Mouse (Mus musculus): ENCODE data around the gene Lhfpl2. TPM values are rescaled to one million over a fixed set of nuclear protein-coding genes. Genes with fewer than 3 reads are reported as not detected.

Gene Lhfpl2
- polyA plus RNA-seq, 1 experiment from 2014 or later: 51.5 TPM

GRCm38 (mm10) chr13:94084220-94085126 lies 26.9 kb downstream of the Lhfpl2 start:
- Histone ChIP-seq H3K4me3 (replicated peaks; ENCODE audit: low read depth, low read length) (0 out of 2 replicates have a peak overlapping the region, but pooled peaks have one; percentile 2), H3K4me2 (ENCODE audit: low read length) (peak overlapping the region; percentile 34), H3K36me3 (ENCODE audit: insufficient read depth, low read length) (no peaks in the 10 kb centered on the region), H3K9me3 (replicated peaks; ENCODE audit: low read length) (no peaks in the 10 kb centered on the region), H3K9ac (ENCODE audit: low read depth, low read length) (no peak overlapping the region), H3K27ac (no peak overlapping the region), H3K27me3 (ENCODE audit: insufficient read depth, low read length) (no peaks in the 10 kb centered on the region), H3K4me1 (replicated peaks; ENCODE audit: insufficient read depth, low read length) (peaks cover 13% of the 10 kb centered on the region)
- no peak for TF ChIP-seq CTCF (IDR thresholded peaks at IDR 0.05; ENCODE audit: low read depth)
- ATAC-seq (replicated peaks; ENCODE audit: low FRiP score, low read depth): no peak
- no peak for DNase-seq (ENCODE audit: low spot score)
- WGBS: 57% methylated on average over 15 of the region's 15 CpGs

GRCm38 (mm10) chr13:94086090-94086808 lies 28.7 kb downstream of the Lhfpl2 start:
- Histone ChIP-seq H3K4me3 (replicated peaks; ENCODE audit: low read depth, low read length) (no peak overlapping the region), H3K9ac (ENCODE audit: low read depth, low read length) (no peak overlapping the region), H3K4me2 (ENCODE audit: low read length) (no peak overlapping the region), H3K9me3 (replicated peaks; ENCODE audit: low read length) (no peaks in the 10 kb centered on the region), H3K27me3 (ENCODE audit: insufficient read depth, low read length) (no peaks in the 10 kb centered on the region), H3K36me3 (ENCODE audit: insufficient read depth, low read length) (no peaks in the 10 kb centered on the region), H3K4me1 (replicated peaks; ENCODE audit: insufficient read depth, low read length) (peaks cover 24% of the 10 kb centered on the region), H3K27ac (no peak overlapping the region)
- WGBS: 86% methylated on average over 12 of the region's 12 CpGs
- TF ChIP-seq CTCF (IDR thresholded peaks at IDR 0.05; ENCODE audit: low read depth): no peak
- DNase-seq (ENCODE audit: low spot score): no peak
- ATAC-seq (replicated peaks; ENCODE audit: low FRiP score, low read depth): no peak

- Histone ChIP-seq H3K4me1 (replicated peaks; ENCODE audit: insufficient read depth, low read length) (peaks cover 24% of the 10 kb centered on the region), H3K27ac (no peak overlapping the region), H3K9ac (ENCODE audit: low read depth, low read length) (no peak overlapping the region), H3K36me3 (ENCODE audit: insufficient read depth, low read length) (no peaks in the 10 kb centered on the region), H3K4me3 (replicated peaks; ENCODE audit: low read depth, low read length) (no peak overlapping the region), H3K27me3 (ENCODE audit: insufficient read depth, low read length) (no peaks in the 10 kb centered on the region), H3K9me3 (replicated peaks; ENCODE audit: low read length) (no peaks in the 10 kb centered on the region), H3K4me2 (ENCODE audit: low read length) (no peak overlapping the region)
- no peak for TF ChIP-seq CTCF (IDR thresholded peaks at IDR 0.05; ENCODE audit: low read depth)
- WGBS: 59% methylated on average over 9 of the region's 9 CpGs
- no peak for ATAC-seq (replicated peaks; ENCODE audit: low FRiP score, low read depth)
- DNase-seq (ENCODE audit: low spot score): no peak
Observed at GRCm38 (mm10) chr13:94087061-94087460, 29.5 kb downstream of the Lhfpl2 start.

GRCm38 (mm10) chr13:94088788-94089187 lies 31.2 kb downstream of the Lhfpl2 start:
- no peak for TF ChIP-seq CTCF (IDR thresholded peaks at IDR 0.05; ENCODE audit: low read depth)
- Histone ChIP-seq H3K4me1 (replicated peaks; ENCODE audit: insufficient read depth, low read length) (peaks cover 37% of the 10 kb centered on the region), H3K4me3 (replicated peaks; ENCODE audit: low read depth, low read length) (no peak overlapping the region), H3K27me3 (ENCODE audit: insufficient read depth, low read length) (no peaks in the 10 kb centered on the region), H3K9me3 (replicated peaks; ENCODE audit: low read length) (no peaks in the 10 kb centered on the region), H3K4me2 (ENCODE audit: low read length) (no peak overlapping the region), H3K36me3 (ENCODE audit: insufficient read depth, low read length) (no peaks in the 10 kb centered on the region), H3K9ac (ENCODE audit: low read depth, low read length) (no peak overlapping the region), H3K27ac (peak overlapping the region; percentile 50; the same call in 1 of the 2 replicates)
- WGBS: 53% methylated on average over 9 of the region's 9 CpGs
- ATAC-seq (replicated peaks; ENCODE audit: low FRiP score, low read depth) (no peak), DNase-seq (ENCODE audit: low spot score) (no peak)

- H3K27me3 ChIP-seq (ENCODE audit: insufficient read depth, low read length): no peaks in the 10 kb centered on the region
- peaks cover 38% of the 10 kb centered on the region for H3K4me1 ChIP-seq (replicated peaks; ENCODE audit: insufficient read depth, low read length)
- no peaks in the 10 kb centered on the region for H3K36me3 ChIP-seq (ENCODE audit: insufficient read depth, low read length)
- ATAC-seq (replicated peaks; ENCODE audit: low FRiP score, low read depth): no peak
- no peak for TF ChIP-seq CTCF (IDR thresholded peaks at IDR 0.05; ENCODE audit: low read depth)
- no peak overlapping the region for H3K4me3 ChIP-seq (replicated peaks; ENCODE audit: low read depth, low read length)
- WGBS: 47% methylated on average over 9 of the region's 9 CpGs
- peak overlapping the region; percentile 50; the same call in 1 of the 2 replicates for H3K27ac ChIP-seq
- no peak for DNase-seq (ENCODE audit: low spot score)
- H3K4me2 ChIP-seq (ENCODE audit: low read length): no peak overlapping the region
- no peak overlapping the region for H3K9ac ChIP-seq (ENCODE audit: low read depth, low read length)
- H3K9me3 ChIP-seq (replicated peaks; ENCODE audit: low read length): no peaks in the 10 kb centered on the region
Observed at GRCm38 (mm10) chr13:94089286-94089685, 31.7 kb downstream of the Lhfpl2 start.

GRCm38 (mm10) chr13:94091366-94091765 lies 33.8 kb downstream of the Lhfpl2 start:
- ATAC-seq (replicated peaks; ENCODE audit: low FRiP score, low read depth) (no peak), DNase-seq (ENCODE audit: low spot score) (no peak)
- 44% methylated on average over 2 of the region's 2 CpGs for WGBS
- Histone ChIP-seq H3K4me3 (replicated peaks; ENCODE audit: low read depth, low read length) (no peak overlapping the region), H3K9ac (ENCODE audit: low read depth, low read length) (no peak overlapping the region), H3K9me3 (replicated peaks; ENCODE audit: low read length) (no peaks in the 10 kb centered on the region), H3K4me1 (replicated peaks; ENCODE audit: insufficient read depth, low read length) (peaks cover 38% of the 10 kb centered on the region), H3K4me2 (ENCODE audit: low read length) (no peak overlapping the region), H3K27me3 (ENCODE audit: insufficient read depth, low read length) (no peaks in the 10 kb centered on the region), H3K36me3 (ENCODE audit: insufficient read depth, low read length) (no peaks in the 10 kb centered on the region), H3K27ac (no peak overlapping the region)
- no peak for TF ChIP-seq CTCF (IDR thresholded peaks at IDR 0.05; ENCODE audit: low read depth)
